Mouse (Mus musculus) forebrain, embryonic 16.5 days (tissue): ENCODE results near the gene Nudt17. TPM values are rescaled to one million over a fixed set of nuclear protein-coding genes. Genes with fewer than 3 reads are reported as not detected.

ENCODE experiments used
- ATAC-seq: fragments of 200-750 bp; cut with Nextera tagmentation; 2 replicates; pipeline ENCODE4 v1.8.0; 2017; ENCODE audit warnings: mild to moderate bottlenecking, moderate library complexity
- H3K27ac ChIP-seq: fragments of 300-500 bp; sonication (generic); 2 replicates; pipeline ENCODE4 v1.5.1; 2014; ENCODE audit warnings: low read length, control low read depth
- H3K27me3 ChIP-seq: fragments of 300-500 bp; sonication (generic); replicated peaks from 2 replicates; pipeline ENCODE4 v1.6.1; 2014; ENCODE audit warnings: low read length; ENCODE audit not compliant: control insufficient read depth, insufficient read depth
- H3K36me3 ChIP-seq: fragments of 300-500 bp; sonication (generic); 2 replicates; pipeline ENCODE4 v1.6.1; 2014; ENCODE audit not compliant: control insufficient read depth, insufficient read depth
- H3K4me1 ChIP-seq: fragments of 300-500 bp; sonication (generic); replicated peaks from 2 replicates; pipeline ENCODE4 v1.6.1; 2014; ENCODE audit warnings: low read length; ENCODE audit not compliant: control insufficient read depth, insufficient read depth
- H3K4me2 ChIP-seq: fragments of 300-500 bp; sonication (generic); 2 replicates; pipeline ENCODE4 v1.6.1; 2014; ENCODE audit warnings: mild to moderate bottlenecking, low read length, control low read depth
- H3K4me3 ChIP-seq: fragments of 300-500 bp; sonication (generic); replicated peaks from 2 replicates; pipeline ENCODE4 v1.5.1; 2014; ENCODE audit warnings: mild to moderate bottlenecking, low read length, control low read depth
- H3K9ac ChIP-seq: fragments of 300-500 bp; sonication (generic); replicated peaks from 2 replicates; pipeline ENCODE4 v1.6.1; 2014; ENCODE audit warnings: low read depth, low read length, control low read depth
- H3K9me3 ChIP-seq: fragments of 300-500 bp; sonication (generic); 2 replicates; pipeline ENCODE4 v1.6.1; 2016; ENCODE audit warnings: low read length; ENCODE audit not compliant: control insufficient read depth
- WGBS: fragments of 180-500 bp; shearing (Covaris S2); extraction: QIAGEN DNeasy Blood & Tissue Kit; methylation state at CpG from one replicate; pipeline ENCODE4 v1.1.7; 2014; 5-methylcytosine and 5-hydroxymethylcytosine counted together
- polyA plus RNA-seq: library from polyadenylated mRNA; unstranded; fragments of >200 nt; fragmentation: Nextera tagmentation; extraction: Ambion mirVana; gene quantifications from 2 replicates; pipeline ENCODE4 v1.2.1, GENCODE M21; 2015

Gene Nudt17
- polyA plus RNA-seq, 1 experiment from 2014 or later, result 6.2 TPM

GRCm38 (mm10) chr3:96733984-96734383 is 25.6 kb upstream of the Nudt17 start:
- H3K4me2 ChIP-seq, result no peak overlapping the region
- H3K4me3 ChIP-seq, result no peak overlapping the region
- no peaks in the 10 kb centered on the region for H3K36me3 ChIP-seq
- WGBS, result 89% methylated on average over 1 of the region's 1 CpGs
- H3K9ac ChIP-seq, result no peak overlapping the region
- no peak for ATAC-seq
- H3K27me3 ChIP-seq, result no peaks in the 10 kb centered on the region
- H3K9me3 ChIP-seq, result no peaks in the 10 kb centered on the region
- H3K4me1 ChIP-seq, result peaks cover 7% of the 10 kb centered on the region
- no peak overlapping the region for H3K27ac ChIP-seq

GRCm38 (mm10) chr3:96730785-96731184 is 22.4 kb upstream of the Nudt17 start:
- Histone ChIP-seq H3K9me3 (no peaks in the 10 kb centered on the region), H3K36me3 (no peaks in the 10 kb centered on the region), H3K27me3 (no peaks in the 10 kb centered on the region), H3K4me1 (peaks cover 17% of the 10 kb centered on the region), H3K27ac (no peak overlapping the region), H3K4me2 (no peak overlapping the region), H3K4me3 (no peak overlapping the region), H3K9ac (no peak overlapping the region)
- no peak for ATAC-seq
- 81% methylated on average over 5 of the region's 5 CpGs for WGBS

GRCm38 (mm10) chr3:96729403-96729784 is 21.0 kb upstream of the Nudt17 start:
- WGBS, result 75% methylated on average over 3 of the region's 3 CpGs
- Histone ChIP-seq H3K4me1 (peaks cover 17% of the 10 kb centered on the region), H3K27ac (no peak overlapping the region), H3K9ac (no peak overlapping the region), H3K36me3 (no peaks in the 10 kb centered on the region), H3K4me3 (no peak overlapping the region), H3K27me3 (no peaks in the 10 kb centered on the region), H3K4me2 (no peak overlapping the region), H3K9me3 (no peaks in the 10 kb centered on the region)
- no peak for ATAC-seq

GRCm38 (mm10) chr3:96728634-96729402 is 20.5 kb upstream of the Nudt17 start:
- H3K9me3 ChIP-seq, result no peaks in the 10 kb centered on the region
- peak overlapping the region; percentile 87; the same call in 1 of the 2 replicates for H3K9ac ChIP-seq
- no peaks in the 10 kb centered on the region for H3K27me3 ChIP-seq
- H3K4me3 ChIP-seq, result peak overlapping the region; percentile 98
- H3K4me1 ChIP-seq, result peaks cover 17% of the 10 kb centered on the region
- H3K36me3 ChIP-seq, result no peaks in the 10 kb centered on the region
- H3K4me2 ChIP-seq, result peak overlapping the region; percentile 78
- H3K27ac ChIP-seq, result no peak overlapping the region
- WGBS, result 20% methylated on average over 7 of the region's 7 CpGs
- no peak for ATAC-seq

- WGBS, result under 1% methylated on average over 42 of the region's 42 CpGs
- no peaks in the 10 kb centered on the region for H3K9me3 ChIP-seq
These were observed 19.7 kb upstream of the Nudt17 start for GRCm38 (mm10) chr3:96727828-96728633.

GRCm38 (mm10) chr3:96727343-96727827 is 19.0 kb upstream of the Nudt17 start, which contains the start of the genes Polr3c and Rnf115:
Polr3c (minus strand) TSS chr3:96727628.
Rnf115 (plus strand) TSS chr3:96727664.
- peak within 1 kb of the TSS; percentile 75 for H3K27ac ChIP-seq
- no peaks in the 10 kb centered on the region for H3K9me3 ChIP-seq
- H3K4me3 ChIP-seq, result peak within 1 kb of the TSS; percentile 98
- H3K4me1 ChIP-seq, result peaks cover 17% of the 10 kb centered on the region
- peak within 1 kb of the TSS; percentile 78 for H3K4me2 ChIP-seq
- H3K9ac ChIP-seq, result peak within 1 kb of the TSS; percentile 87
- no peaks in the 10 kb centered on the region for H3K27me3 ChIP-seq
- peak; percentile 99 for ATAC-seq
- H3K36me3 ChIP-seq, result 0 out of 2 replicates have a peak, but pooled peaks cover 4% of the 10 kb centered on the region
- under 1% methylated on average over 51 of the region's 52 CpGs for WGBS

More at GRCm38 (mm10) chr3:96727828-96728633, 19.7 kb upstream of the Nudt17 start:
- Histone ChIP-seq H3K9ac (peak overlapping the region; percentile 87), H3K4me1 (peaks cover 17% of the 10 kb centered on the region), H3K4me2 (peak overlapping the region; percentile 78), H3K36me3 (0 out of 2 replicates have a peak, but pooled peaks cover 4% of the 10 kb centered on the region), H3K27ac (peak overlapping the region; percentile 75), H3K4me3 (peak overlapping the region; percentile 98), H3K27me3 (no peaks in the 10 kb centered on the region)
- peak; percentile 45 for ATAC-seq

- Histone ChIP-seq H3K9me3 (no peaks in the 10 kb centered on the region), H3K4me1 (no peaks in the 10 kb centered on the region), H3K27ac (no peak overlapping the region), H3K9ac (no peak overlapping the region), H3K4me2 (no peak overlapping the region; the same call in 1 of the 2 replicates), H3K27me3 (no peaks in the 10 kb centered on the region), H3K4me3 (no peak overlapping the region), H3K36me3 (peaks cover 12% of the 10 kb centered on the region)
- no peak for ATAC-seq
- WGBS, result 37% methylated on average over 14 of the region's 14 CpGs
These were observed 10.8 kb upstream of the Nudt17 start for GRCm38 (mm10) chr3:96719173-96719572.

GRCm38 (mm10) chr3:96715854-96716253 is 7.5 kb upstream of the Nudt17 start:
- Histone ChIP-seq H3K4me1 (no peaks in the 10 kb centered on the region), H3K27me3 (no peaks in the 10 kb centered on the region), H3K9me3 (no peaks in the 10 kb centered on the region), H3K4me2 (no peak overlapping the region), H3K4me3 (no peak overlapping the region), H3K36me3 (peaks cover 21% of the 10 kb centered on the region), H3K9ac (no peak overlapping the region), H3K27ac (no peak overlapping the region)
- no peak for ATAC-seq
- 91% methylated on average over 2 of the region's 2 CpGs for WGBS

- Histone ChIP-seq H3K4me2 (no peak overlapping the region), H3K9ac (no peak overlapping the region), H3K27ac (no peak overlapping the region), H3K4me1 (no peaks in the 10 kb centered on the region), H3K36me3 (peaks cover 25% of the 10 kb centered on the region), H3K27me3 (no peaks in the 10 kb centered on the region), H3K9me3 (no peaks in the 10 kb centered on the region), H3K4me3 (no peak overlapping the region)
- ATAC-seq, result no peak
- WGBS, result 96% methylated on average over 5 of the region's 5 CpGs
These were observed 5.9 kb upstream of the Nudt17 start for GRCm38 (mm10) chr3:96714286-96714685.
